Mouse (Mus musculus): Measurements from ENCODE around the gene Nsl1.

Gene Nsl1

DNA sequence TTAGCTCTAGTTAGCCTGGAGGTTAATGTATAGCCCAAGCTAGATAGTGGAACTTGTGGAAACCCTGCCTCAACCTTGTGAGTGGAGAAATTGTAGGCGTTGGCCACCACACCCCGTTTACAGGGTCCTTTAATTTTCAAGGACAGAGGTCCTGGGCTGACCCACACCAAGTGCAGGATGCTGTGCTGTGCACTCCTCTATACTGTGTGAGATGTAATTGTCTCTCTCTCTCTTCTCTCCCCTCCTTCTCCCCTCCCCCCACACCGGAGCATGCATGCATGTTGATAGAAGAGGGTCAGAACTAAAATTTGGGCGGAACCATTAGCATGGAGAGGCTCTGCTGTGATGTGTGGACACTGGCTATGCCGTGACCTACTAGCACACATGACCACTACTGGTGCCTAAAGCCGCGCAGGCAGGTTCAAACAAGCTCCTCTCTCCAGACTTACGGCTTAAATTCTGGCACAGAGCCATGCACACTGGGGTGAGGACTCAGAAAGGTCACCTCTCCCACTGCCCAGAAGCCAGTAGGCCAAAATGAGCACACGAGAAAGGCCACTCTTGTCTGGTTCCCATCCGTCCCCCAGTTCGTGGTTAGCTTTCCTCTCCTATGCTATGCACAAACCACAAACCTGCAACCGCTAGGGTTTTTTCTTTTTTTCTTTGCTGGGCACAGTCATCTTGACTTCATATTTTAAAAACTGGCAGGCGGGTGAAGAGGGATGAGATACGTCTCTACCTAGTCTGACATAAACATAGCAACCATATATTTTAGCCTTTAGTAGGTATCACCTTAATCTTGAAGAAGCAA is 34.3 kb downstream of the Nsl1 start:
- DNase-seq = no peak

DNA sequence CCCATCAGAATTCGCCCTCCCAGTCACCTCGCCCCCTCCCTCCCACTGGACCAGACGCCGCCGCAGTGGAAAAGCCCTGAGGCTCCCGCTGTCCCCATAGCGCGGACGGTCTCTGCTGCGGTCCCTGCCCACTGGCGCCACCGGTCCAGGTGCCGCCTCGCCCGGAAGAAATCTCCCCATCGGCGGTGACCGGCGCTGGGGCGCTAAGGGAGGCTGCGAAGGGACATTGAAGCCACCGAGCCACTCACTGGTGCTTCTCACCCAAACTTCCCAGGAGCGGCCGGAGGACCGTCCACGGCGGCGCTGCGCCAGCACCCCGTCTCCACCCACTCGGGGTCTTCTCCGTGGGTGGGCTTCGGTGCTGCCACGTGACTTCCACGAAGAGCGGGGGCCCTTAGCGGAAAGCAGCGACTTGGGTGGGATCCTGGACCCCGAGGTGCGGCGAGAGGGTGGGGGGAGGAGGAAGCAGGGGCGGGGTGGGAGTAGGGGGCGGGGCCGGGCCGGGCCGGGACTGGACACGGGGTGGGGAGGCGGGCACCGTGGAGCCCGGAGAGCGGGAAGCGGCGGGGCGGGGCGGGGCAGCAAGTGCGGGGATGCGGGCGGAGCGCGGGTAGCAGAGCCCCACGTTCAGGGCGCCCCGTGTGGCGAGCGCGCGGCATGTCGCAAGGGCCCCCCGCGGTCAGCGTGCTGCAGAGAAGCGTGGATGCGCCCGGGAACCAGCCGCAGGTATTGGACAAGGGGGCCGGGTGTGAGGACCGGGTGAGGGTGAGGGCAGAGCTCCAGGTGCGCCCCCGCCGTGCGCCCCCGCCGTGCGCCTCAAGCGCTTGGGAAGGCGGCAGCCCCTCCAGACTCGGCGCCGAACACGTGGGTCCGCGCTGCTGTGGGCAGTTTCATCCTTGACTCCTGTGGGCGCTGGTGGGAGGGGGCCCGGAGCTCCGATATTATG is 35.3 kb downstream of the Nsl1 start, which contains the start of gene Batf3:
Gene Batf3 (plus strand): TSS at position 46 of the 946 bp plus-strand sequence.
- peak; percentile 78 for DNase-seq

DNA sequence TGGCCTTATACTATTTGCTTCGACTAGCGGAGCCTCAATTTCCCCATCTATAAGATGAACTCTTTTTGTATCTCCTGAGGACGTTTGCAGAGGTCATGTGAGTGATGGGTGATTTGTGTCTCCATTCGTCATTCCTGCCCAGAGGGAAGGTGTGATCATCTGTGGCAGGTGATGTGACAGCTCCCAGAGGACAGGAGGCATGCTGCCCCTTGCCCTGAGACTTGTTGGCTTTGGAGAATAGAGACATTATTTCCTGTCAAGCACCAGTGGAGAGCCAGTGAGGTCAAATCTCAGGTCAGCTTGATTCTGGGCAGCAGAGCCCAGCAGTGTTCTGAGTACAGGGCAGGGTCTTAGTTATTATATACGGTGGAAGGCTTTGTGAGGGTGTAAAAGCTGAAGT is 36.3 kb downstream of the Nsl1 start:
- DNase-seq = no peak

DNA sequence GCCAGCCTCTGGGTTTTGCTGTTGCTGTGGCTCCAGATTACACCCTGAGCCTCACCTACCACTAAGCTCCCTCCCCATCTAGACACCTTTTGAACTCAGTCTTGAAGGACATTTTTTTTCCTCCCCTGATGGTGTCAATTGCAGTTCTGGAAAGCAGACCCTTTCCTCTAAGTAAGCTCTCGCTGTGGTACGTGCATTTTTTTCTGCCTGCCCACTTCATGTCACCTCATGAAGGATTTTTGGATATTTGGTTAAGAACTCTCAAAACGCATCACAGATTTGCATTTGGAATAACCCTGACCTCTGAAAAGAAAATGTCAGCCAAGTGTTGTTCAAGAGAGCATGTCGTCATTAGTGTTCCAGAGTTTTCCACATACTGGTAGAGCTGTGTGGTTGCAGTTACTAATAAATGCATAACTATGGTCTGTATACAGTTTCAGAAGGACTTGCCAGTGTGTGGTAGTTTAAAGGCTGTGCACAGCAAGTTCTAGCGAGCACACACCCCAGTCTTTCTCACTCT is 37.0 kb downstream of the Nsl1 start:
- no peak for DNase-seq

DNA sequence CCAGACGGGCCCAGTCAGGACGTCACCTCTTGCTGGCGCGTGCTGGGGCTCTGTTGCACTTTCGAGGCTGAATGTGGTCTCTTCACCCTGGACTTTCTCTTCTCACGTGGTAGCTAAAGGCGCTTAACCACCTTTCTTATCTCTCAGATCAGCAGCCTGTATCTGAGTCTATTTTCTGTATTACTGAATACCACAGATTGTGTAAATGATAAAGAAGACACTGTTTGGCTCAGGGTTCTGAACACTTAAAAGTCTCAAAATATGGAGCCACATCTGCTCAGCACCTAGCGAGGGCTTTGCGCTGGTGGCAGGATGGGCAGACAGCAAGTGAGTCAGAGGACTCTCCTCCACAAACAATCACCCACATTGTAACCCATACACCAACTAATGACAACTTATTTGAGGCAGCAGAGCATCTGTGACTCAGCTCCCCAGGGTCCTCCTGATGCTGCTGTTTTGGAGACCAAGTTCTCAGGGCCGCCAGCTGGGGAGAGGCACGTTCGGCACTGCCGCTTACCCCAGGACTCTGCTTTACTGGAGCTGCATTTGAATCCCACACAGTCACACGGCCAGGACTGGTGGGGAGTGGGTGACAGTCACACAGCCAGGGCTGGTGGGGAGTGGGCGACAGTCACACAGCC is 40.0 kb downstream of the Nsl1 start:
- DNase-seq = no peak

DNA sequence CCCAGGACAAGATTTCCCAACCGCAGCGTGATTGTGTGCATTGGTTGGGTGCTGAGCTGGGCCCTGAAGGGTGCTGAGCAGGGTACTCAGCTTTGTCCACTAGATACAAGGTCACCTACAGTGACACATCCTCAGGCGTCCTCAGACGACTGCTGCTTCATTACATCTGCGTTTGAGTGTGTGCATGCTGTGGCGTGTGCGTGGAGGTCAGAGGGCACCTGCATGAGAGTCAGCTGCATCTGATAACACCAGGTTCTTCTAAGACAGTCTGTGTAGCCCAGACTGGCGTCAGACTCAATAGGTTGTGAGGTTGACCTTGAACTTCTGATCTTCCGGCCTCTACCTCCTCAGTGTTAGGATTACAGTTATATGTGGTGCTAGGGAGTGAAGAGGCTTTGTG is 42.4 kb downstream of the Nsl1 start:
- DNase-seq = no peak

DNA sequence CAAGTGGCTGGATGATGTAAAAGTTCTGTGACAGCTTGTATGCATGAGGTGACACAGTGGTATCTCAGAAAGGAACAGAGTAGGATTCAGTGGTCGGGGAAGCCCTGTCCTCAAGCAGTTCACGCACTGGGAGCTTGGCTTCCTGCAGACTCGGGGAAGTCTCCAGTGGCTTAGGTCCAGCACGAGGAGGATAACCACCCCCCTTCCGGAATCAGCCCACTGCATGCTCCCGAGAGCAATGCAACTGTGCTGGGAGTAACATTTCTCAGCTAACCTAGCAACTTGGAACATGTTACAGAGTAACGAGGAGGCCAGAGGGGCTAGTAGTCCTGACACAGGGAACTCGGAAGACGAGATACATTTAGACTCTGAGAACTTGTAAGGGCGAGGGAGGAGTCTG is 44.5 kb downstream of the Nsl1 start:
- DNase-seq = no peak

DNA sequence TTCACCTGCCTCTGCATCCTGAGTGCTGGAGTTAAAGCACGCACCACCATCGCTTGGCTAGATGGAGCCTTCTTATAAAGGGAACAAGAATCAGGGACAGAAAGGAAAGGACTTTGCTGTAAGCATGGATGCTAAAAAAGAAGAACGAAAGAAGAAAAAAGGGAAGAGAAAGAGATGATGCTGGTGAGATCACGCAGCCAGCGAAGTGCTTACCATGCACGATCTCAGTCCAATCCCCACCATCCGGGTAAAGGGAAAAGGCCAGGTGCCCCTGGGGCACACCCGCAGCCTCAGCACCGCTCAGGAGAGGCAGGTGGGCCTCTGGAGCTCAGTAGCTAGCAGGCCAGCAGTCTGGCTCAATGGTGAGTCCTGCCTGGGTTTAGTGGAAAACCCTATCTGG is 47.1 kb downstream of the Nsl1 start:
- DNase-seq = no peak

DNA sequence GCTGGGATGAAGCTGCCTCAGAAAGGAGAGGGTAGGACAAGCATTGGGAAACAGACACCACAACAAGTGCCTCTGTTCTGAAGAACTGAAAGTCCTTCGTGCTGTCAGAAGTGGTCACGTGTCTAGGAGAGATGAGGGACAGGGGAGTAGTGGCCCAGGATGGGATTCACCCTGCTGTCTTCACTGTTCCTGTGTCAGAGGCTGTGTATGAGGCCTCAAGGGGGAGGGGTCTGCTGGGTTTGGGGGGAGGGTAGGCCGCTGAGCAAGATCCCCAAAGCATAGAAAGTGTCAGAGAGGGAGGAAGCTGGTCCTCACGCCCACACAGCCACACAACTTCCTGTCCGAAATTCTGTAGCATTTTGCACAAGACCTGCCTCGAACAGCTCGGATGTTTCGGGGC is 48.3 kb downstream of the Nsl1 start:
- no peak for DNase-seq

DNA sequence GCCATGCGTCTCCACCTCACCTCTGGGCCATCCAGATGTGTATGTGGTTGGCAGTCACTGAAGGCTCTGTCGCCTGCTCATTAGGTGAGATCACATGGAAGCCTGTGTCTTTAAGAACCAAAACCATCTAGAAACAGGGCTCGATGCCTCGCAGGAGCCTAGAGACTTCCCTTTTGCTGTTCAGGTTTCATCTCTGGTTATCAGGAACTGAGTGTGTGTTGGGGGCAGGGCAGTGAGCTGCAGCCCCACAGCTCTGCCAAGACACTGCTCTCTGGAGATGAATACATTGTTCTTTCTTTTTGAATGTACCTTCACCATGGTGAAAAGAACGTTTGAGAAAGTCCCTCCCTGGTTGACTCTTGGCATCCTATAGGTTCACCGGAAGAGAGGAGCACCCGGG is 52.1 kb downstream of the Nsl1 start:
- DNase-seq = no peak

DNA sequence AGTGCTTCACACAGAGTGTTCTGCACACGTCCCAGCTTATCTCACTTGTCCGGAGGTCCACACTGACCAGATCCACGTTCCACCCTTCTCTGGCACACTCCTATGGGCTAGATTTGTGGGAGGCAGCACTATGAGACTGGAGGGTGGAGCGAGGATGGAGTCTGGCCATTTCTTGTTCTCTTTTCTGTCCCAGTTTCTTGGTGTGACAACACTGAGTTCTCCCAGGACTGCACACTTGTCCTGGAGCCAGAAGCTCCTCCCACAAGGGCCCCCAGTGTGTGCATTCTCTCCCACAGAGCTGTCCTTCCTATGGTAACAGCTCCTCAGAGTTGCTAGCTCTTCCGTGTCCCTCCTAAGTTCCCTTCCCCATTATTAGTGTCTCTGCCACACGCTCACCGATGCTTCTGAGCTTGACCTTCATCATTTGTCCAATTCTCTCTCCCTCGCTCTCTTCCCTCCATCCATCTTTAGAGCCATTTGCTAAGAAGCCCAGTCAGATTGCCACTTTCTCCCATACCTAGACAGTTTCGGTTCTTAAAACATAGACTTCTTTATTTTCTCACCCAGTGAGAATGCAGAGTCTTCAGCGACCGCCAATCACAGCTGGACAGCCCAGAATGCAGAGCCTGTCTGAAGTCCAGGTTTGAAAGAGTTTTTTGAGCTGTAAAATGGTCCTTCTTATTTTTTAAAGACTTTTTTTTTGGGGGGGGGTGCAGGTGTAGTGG is 52.9 kb downstream of the Nsl1 start:
- DNase-seq = no peak

DNA sequence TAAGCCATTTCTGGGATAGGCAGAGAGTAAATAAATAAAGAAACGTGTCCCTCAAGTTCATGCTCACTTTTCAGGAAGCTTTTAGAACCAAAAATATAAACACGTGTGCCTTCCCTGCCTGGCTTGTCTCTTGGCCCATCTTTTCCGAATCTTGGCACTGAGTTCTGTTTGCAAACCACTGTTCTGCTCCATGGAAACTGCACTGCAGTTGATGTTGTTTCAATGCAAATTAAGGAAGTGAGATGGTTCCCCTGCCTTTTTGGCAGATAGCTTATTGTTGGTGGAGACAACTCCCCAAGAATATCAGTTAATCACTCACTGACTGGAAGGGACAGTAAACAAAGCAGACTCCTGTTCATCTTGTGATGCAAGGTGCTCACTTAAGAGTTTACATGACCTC is 59.9 kb downstream of the Nsl1 start:
- no peak for DNase-seq

DNA sequence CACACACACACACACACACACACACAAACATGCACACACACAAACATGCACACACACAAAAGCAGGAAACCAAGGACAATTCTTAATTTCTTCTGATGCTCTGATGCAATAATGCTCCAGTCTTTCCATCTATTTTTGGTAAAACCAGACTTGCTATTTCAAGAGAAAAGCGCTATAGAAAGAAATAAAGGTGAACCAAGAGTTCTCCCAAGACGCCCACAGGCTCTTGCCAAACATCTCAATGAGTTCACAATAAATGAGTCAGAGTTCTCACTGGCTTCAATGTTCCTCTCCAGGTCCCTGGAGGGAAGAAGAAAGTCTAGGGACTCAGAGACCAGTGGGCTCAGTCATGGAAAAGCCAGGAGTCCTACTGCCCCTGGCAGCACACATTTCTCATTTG is 60.9 kb downstream of the Nsl1 start:
- DNase-seq = no peak

DNA sequence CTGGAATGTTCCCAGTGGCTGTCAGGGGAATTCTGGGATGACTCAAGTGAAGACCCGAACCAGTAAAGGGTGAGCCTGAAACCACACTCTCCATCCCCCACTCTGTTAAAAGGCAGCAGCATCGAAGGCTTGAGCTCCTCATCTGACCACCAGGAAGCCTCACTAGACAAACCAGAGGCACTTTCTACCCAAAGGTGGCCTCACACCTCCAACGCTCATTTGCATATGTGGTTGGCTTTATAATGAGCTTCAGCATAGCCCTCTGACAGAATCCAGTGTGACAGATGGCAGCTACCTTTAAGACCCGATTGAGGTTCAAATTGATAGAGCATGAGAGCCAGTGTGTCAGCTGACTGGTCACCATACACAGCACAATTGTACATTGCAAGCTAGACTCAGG is 61.5 kb downstream of the Nsl1 start:
- DNase-seq = no peak

DNA sequence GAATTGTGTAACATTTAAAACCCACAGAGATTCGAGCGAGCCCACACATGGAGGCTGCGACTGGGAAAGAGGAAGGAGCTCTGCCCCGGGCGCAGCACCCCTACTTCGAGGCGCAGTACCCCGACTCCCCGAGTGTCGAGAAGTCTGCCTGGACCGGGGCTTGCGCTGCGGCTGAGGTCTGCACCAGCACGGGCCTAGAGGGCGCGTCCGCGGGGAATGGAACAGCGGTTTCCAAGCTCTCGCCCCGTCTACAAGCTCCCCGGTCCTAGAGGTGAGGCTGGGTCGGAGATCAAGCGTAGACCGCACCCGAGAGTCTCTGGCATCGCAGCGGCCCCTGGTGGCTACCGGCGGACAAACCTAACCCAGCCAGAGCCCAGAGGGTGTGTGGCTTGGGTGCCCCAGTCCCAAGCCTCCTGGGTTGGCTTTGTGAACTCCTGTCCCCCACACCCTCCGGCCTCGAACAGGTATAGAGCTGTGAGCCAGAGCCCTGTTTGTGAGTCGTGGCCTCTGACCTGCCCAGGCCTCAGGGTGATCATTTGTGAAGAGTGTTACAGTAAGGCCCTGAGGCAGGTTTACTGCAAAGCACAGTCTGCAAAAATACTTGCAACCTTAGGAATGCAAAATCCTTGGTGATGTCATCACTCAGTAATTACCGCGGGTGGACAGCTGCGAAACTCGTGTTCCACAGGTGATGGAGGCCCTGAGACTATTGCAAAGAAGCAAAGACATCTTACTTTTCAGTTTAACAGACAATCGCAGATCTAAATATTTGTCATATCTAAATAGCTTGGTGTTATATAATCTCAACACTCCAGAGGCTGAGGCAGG is 63.2 kb downstream of the Nsl1 start:
- peak; percentile 81 for DNase-seq

DNA sequence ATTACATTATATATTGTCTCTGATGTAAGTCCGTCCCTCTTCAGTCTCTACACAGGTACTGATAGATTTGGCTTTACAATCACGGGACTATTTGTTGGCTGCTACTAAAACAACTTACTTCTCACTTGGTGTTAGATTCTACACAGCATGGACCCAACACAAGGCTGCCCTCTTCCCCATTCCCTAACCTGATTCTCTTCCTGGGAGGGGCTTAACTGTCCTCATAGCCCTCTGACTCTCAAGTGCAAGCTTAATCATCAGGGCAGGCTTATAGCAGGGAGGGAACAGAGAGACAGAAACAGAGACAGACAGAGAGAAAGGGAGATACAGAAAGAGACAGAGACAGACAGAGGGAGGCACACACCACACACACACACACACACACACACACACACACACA is 68.9 kb downstream of the Nsl1 start:
- DNase-seq = no peak

DNA sequence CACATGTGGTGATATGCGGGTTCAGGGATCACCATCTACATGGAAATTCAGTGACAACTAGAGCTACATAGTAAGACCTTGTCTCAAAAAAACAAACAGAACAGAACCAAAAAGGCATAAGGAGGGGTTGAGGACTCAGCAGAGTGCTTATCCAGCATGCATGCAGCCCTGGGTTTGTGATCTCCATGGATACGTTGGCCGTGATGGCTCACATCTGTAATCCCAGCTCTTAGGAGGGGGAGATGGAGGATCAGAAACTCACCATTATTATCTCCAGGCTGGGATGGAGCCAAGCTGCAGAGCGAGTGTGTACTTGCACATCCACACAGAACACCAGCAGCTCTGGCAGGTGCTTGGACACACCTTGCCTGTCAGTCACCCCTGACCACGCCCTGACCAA is 69.4 kb downstream of the Nsl1 start:
- DNase-seq = no peak

DNA sequence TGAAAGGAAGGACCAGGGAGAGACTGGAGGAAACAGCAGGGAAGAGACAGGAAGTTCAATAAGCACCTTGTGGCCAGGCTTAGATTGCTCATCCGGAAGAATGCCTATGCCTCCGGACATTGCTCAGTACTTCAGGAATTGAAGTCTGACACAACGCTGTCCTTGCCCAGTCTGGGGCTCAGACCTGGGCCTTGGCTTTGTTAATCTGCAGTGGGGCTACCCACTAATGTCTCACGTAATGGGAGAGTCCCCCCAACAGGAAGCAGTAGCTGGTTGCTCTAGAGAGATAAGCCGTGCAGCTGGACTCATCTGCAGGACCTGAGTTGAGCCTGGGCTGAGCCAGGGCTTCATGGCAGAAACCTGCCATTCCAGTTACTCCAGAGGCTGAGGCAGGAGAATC is 70.1 kb downstream of the Nsl1 start:
- no peak for DNase-seq

DNA sequence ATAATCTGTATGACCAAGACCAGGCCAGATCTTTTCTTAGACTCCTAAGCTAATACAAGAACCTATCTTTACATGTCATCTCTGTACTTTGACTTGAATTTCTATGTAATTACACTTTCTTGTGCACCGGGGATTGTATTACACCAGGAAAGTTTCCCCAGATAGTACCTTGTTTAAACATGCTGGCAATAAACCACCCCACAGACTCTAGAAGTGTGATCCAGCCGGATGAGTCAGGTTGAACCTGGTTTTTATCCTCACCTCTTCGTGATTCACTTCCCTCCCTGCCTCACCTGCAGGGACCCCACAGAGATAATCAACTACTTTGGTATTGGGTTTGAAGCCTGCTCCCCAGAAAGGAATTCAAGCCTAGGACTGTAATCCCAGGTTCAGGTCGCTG is 72.6 kb downstream of the Nsl1 start:
- no peak for DNase-seq
